Mouse (Mus musculus): ENCODE data around the gene Slc7a8.
A peak's percentile ranks its signal among the peaks of the same experiment; 100 is the strongest.

The Slc7a8 gene

DNA sequence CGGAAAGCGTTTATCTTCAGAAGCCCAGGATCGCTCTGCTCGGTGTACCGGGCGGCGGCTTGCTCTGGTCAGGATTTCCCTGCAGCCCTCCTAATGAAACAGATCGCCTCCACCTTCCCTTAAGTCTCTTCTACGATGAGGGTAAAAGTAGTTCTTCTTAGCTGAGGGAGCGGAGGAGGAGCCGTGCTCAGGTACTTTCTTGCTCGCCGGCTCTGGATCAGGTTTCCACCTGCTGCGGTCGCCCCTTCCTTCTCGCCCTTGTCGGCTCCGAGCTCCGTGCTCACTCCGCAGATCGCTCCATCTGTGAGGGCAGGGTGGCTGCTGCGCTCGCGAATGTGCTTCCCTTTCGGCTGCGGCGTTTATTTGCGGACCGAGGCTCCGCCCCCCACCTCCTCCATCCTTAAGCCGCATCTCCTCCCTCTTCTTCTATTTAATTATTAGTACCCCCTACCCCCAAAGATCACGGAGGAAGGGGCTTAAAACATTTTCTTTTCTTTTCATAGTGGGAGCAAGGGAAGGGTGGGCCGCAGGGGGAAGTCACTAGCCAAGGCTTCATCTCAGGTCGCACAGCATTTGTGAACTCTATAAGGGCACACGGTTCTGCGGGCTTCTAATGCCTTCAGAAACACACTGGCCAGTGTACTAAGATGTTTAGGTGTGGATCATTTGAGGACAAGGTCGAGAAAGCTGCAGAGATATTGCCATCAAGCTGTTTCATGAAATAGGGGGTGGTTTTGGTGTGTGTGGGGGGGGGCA, at the start of gene Slc7a8:
TSS of gene Slc7a8 (minus strand) at position 337 of the 756 bp plus-strand sequence.
- DNase-seq = peak; percentile 81

DNA sequence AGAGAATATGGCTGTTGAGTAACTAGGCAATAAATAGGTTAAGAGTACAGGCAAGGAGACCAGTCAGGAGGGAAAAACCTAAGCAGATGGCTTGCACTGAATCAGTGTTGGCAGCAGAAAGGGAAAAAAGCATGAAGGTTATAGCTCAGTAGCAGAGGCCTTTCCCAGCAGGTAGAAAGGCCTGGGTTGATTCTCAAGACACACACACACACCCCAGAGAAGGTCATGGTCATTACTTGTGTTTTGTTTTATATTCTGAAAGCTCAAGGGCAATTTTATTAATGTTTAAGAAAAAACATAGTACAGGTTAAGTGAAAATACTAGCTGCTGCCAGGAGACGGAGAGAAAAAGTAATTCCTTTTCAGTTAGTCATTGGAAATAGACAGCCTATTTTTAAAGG, 42.0 kb upstream of the Slc7a8 start:
- DNase-seq = no peak

DNA sequence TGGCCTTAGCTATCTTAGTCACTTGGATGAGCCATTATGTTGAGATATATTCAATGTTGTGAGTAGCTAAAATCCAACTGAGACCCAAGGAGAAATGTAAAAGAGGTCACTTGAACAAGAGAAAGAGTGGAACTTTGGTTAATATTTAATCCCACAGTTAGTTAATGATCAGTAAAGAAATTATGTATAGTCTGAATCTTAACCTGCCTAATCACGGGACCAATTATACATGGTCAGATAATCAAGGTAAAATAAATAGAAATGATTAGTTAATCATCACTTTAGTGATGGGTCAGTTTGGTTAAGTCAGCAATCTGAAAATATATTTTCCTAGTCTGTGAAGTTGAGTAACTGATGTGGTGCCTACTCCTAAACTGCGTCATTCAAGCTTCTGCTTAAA, 40.6 kb upstream of the Slc7a8 start:
- no peak for DNase-seq

DNA sequence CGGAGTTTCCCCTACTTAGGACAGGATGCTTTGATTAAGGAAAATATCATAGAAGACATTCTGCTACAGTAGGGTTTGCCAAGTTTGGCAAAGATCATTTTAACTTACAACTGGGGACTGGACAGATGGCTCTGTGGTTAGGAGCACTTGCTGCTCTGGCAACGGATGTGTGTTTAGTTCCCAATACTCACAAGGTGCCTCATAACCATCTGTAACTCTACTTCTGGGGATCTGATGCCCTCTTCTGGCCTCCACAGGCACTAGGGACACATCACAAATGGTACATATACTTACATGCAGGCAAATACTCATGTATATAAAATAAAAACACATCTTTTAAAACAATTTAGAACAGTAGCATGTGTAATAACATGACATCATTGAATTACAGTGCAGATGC, 36.0 kb upstream of the Slc7a8 start:
- DNase-seq = no peak

DNA sequence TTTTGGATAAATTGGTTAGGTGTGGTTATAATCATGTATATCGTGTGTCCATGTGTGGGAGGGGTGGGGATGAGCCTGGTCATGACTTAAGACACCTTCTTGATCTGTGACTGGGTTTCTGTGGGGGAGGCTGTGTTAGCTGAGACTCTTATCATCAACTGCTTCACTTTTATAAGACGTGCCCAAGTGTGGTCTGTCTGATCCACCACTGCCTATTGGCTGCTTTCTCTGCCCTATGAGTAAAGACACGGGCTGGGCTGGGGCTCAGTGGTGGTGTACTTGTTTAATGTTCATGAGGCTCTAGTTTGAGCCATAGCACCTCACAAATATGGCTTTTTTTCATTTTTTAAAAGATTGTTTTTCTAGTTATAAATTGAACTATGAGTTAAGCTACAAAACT, 34.0 kb upstream of the Slc7a8 start:
- DNase-seq = no peak

DNA sequence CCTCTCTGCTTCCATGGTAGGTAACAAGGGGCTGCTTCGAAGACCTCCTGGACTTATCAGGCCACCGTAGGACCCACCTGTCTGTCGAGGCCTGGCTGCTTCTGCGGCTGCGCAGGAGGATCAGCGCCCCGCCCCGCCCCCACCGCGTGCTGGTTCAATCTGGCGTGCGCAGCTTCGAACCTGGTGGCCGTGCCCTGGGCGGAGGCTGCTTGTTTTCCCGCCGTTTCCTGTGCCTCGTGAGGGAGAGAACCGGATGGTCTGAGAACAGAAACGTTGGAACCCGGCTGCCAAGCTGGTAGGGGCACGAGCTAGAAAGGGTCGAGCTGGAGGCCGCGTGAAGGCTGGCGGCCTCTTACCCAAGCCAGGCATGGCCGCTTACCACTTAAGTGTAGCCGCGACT, 32.2 kb upstream of the Slc7a8 start, which contains the start of gene Rnf212b:
TSS of gene Rnf212b (plus strand) at position 151 of the 400 bp plus-strand sequence.
- no peak for DNase-seq

DNA sequence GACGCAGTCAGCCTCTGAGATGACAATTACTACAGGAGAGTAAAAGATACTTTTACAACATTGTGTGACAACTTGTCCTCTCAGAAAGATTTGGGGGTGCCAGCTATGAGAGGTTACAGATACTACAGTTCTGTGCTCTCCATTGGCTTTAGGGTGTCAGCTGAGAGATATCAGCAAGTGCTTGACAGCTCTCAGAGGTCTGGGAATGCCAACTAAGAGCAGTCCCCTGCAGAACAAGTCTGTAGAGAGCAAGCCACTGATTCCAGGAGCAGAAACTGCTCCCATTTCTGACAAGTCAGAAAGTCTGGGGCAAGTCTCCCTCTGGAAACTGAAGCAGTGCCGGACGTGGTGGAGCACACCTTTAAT, 27.9 kb upstream of the Slc7a8 start:
- DNase-seq = no peak

DNA sequence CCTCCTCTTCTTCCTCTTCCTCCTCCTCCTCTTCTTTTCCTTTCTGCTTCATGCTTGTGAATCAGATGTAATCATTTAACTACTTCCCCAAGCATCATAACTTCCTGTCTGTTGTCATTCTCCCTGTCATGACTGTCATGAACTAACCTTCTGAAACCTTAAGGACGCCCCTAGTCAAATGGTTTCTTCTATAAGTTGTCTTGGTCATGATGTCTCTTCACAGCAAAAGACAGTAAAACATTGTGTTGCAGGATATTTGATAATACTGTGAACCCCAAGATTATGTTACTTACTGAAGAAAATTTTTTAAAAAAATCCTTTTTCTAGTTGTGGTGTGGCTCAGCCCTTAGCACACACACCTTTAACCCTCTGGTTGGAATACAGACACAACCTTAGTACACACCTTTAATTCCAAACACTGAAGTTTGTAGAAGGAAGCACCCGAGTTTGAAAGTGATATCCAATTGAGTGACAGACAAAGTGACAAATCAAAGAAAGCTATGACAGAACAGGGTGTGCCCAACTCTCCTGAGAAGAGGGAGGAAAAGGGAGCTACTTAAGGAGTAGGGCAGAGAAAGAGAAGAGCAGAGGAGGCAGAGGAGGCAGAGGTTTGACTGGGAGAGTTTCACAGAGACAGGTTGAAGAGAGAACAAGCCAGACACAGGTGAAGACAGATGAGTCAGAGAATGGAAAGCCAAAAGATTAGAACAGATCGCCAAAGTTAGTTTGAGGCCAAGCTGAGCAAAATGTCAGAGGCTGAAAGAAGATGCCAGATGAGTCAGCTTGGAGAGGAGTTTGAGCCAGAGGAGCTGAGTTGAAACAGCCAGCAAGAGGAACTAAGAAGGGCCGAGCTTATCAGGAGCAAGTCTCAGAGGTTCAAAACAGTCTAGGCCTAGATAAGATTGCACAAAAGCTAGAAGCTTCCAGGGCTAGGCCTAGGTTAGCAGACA, 27.2 kb upstream of the Slc7a8 start:
- no peak for DNase-seq

DNA sequence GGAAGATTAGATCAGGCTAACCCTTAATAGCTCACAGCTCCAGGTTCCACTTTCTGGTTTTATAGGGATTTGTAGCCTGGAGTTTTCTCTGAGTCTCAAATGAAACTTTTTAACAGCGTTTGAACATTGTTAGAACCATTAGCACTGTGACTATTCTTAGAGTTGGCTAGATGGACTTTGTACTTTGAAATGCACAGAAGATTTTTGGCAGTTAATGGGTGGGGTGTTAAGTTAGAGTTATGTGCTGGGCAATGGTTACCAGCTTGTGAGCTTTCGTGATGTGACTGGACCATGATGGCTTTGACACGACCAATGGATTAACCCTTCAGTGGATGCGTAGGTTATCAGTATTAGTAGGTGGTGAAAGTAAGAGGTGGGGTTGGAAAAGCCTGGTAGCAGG, 24.4 kb upstream of the Slc7a8 start:
- no peak for DNase-seq

DNA sequence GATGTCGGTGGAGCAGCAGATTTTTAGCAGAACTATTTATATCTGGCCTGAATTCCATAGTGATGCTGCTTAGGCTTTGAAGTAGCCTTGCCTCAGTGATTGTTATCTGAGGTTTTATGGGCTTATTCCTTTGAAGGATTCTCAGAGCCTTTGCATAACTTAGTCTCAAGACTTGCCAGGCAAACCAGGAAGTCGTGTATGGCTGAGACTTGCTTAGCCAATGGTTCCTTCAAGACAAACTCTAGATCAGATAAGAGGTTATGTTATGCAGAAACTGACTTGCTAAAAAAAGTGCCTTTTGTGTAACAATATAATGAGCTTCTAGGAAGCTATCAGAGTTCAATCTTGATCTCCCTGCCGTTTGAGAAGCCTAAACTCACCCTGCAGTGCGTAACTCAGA, 20.7 kb upstream of the Slc7a8 start:
- no peak for DNase-seq

DNA sequence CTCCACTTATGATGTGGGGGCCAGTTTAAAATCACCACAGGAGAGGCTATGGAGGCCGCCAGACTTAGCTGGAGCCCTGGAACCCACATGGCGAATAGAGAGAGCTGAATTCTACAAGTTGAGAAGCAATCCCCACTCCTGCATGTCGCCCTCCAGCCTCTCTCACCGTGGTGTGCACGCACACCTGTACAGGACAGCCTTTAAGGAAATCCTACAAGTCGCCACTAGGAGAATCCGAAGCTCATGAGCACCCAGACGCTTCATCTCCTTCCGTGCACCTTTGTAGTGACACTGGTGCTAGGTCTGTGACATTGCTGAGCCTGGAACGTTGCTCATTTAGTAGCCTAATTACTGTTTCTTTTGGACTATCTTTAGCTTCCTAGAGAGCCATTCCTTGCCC, 17.9 kb upstream of the Slc7a8 start:
- no peak for DNase-seq

DNA sequence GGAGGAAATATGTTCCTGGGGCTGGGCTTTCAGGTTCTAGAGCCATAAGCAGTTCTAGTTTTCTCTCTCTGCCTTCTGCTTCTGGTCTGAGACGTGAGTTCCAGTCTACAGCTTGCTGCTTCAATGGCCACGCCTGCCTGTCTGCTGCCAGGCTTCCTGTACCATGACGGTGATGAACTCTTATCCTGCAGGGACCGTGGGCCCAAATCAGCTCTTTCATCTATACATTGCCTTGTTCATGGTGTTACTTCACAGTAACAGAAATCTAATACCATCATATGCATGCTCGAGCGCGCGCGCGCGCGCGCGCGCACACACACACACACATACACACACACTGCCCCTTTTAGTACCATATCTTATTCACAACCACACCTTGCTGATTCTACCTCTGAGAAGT, 15.0 kb upstream of the Slc7a8 start:
- no peak for DNase-seq

DNA sequence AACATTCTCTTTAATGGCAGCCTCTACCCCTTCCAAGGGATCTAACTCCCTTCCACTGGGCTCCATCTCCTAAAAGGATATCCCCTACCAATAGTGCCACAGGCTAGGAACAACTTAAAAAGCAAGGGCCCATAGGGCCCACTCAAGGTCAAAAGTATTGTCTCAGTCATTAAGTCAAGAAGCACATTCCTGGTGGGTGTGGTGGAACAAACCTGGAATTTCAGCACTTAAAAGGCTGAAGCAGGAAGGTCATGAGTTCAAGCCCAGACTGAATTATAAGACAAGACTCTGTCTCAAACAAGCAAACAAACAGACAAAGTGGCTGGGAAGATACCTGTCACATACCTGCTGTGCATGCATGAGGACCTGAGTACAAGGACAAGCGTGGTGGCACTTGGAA, 14.2 kb upstream of the Slc7a8 start:
- DNase-seq = no peak

DNA sequence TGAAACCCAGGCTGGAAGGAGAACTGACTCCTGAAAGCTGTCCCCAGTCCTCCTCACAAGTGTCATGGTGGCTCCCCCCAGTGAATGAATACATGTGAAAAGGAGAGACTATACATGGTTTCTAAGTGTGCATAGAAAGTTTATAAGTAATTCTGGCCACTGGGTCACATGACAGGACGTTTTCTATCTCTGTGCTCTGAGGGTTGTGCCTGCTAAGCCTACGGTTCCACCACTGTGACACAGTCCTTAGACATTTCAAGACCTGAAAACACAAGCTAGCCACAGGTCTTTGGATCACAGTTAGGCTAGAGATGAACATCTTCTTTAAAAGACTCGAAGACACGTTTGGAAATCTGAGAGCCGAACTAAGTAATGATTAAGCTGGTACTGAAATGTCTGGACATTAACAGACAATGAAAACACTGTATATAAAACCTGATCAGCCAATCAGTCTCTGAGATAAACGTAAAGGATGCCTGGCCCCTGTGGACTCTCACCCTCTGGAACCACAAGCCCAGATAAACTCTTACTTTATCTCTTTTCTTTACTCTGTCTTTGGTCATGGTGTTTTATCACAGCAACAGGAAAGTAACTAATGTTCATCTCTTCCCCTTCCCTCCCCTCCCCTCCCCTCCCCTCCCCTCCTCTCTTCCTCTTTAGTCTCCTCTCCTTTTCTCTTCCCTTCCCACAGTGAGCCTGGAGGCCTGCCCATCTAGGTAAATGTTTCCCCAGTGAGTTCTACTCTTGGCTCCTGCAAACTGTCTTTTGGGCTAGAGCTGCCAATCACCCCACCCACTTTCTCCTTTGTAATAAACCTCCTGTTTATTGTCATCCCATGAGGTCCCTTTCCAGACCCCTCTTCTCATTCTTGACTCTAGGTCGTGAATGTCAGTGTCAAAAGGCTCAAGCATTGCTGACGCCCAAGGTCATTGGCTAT, 12.4 kb upstream of the Slc7a8 start:
- no peak for DNase-seq

DNA sequence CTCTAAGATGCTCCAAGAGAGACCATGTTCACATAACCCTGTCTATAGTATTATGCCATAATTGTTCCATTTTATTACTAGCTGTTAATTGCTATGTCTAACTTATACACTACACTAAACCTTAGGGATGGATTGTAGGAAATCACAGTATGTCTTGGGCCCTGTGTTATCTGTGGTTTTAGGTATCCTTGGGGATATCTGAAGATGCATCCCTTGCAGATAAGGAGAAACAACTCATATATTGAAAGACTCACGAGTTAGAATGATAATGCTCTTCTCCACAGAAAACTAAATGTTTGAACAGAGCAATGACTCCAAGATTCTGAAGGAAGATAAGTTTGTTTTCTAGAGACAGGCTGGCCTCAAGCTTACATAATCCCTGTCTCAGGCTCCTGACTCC, 11.6 kb upstream of the Slc7a8 start:
- no peak for DNase-seq

DNA sequence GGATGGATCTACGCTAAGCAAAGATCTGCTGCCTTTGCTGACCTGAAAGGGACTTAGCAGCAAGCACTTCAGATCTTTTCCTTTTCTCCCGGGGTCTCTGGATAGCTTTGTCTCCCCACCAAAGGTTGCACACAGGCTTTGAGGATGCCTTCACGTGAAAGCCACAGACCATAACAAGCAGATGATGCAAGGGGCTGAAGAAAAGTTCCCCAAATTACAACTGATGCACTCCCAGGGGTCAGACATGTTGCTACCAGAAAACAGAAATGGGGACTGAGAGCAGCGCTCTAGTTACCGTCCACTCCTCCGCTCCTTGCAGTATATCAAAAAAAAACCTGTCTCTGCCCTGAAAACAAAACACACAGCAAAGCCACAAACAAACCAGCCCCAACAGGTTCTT, 10.4 kb upstream of the Slc7a8 start:
- DNase-seq = no peak

DNA sequence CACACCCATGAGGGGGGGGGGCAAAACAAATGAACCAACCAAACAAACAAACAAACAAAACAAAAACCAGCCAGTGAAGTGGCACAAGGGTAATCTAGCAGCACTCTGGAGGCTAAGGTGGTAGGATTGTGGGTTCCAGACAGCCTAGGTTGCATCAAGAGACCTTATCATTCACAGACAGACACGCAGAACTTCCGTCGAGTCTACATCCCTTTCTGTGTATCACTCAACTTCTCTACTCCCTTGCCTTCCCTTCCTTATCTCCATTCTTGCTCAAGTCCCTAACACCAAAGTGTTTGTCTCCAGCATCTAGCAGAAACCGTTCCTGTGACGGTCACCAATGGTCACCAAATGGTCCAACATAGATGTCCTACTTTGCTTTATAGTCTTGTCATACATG, 6.5 kb upstream of the Slc7a8 start:
- no peak for DNase-seq

DNA sequence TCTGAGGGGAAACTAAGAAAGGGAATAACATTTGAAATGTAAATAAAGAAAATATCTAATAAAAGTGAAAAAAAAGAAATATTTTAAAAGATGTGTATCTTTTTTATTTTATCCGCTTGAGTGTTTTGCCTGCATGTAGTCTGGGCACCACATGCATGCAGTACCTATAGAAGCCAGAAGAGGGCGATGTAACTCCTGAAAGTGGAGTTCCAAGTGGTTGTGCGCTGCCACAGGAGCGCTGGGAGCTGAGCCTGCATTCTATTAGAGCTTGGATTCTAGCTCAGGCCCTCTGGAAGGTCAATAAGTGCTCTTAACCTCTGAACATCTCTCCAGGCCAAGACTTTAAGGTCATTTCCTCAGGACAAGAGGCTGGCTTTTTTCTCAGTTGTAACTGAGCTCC, 5.5 kb upstream of the Slc7a8 start:
- no peak for DNase-seq

DNA sequence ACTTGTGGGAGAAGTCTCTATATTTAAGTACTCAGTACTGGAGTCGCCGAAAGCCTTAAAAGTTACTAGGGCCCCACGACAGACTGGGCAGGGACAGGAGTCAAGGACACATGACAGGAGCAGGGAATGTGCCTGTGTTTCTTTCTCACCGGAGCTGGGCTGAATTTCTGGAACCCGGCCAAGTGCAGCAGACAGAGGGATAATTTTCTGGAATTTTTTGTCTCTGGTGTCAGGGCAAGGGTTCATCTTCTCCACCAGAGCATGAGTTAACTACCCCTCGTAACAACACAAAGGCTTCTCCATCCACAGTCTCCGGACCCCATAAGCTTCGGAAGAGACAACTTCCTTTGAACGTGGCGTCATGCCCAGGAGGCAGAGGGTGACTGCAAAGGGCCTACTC, 4.7 kb upstream of the Slc7a8 start:
- DNase-seq = no peak

DNA sequence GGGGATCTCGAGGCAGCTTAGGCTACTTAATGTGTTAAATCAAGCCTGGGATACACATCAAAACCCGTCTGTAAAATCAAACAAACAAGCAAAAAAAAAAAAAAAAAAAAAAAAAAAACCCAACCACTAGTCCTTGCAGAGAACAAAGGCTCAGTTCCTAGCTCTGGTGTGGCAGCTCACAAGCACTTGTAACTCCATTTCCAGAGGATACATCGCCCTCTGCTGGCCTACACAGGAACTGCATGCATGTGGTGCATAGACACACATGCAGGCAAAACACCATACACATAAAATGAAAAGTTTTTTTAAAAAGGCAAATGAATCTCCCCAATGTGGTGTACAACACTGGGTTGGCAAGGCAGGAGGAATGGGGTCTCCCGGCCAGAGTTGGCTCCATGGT, 4.2 kb upstream of the Slc7a8 start:
- no peak for DNase-seq

DNA sequence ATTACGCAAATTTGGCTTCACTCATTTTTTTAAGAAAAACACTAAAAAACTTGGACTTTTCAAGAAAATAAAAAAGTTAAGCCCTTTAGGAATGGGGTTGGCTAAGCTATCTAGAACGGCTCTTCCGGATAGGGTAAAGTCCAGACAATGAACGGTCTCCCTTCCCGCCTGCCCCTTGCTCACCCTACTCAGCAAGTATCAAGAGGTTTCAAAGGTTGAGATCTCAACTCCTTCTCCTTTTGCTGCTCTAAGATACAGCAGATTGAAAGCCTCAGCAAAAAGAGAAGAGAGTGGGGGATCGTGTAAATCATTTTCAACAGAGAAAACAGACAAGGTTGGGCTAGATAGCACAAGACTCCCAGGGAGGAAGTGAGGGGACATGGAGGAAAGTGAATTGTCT, 1.2 kb upstream of the Slc7a8 start:
- no peak for DNase-seq

DNA sequence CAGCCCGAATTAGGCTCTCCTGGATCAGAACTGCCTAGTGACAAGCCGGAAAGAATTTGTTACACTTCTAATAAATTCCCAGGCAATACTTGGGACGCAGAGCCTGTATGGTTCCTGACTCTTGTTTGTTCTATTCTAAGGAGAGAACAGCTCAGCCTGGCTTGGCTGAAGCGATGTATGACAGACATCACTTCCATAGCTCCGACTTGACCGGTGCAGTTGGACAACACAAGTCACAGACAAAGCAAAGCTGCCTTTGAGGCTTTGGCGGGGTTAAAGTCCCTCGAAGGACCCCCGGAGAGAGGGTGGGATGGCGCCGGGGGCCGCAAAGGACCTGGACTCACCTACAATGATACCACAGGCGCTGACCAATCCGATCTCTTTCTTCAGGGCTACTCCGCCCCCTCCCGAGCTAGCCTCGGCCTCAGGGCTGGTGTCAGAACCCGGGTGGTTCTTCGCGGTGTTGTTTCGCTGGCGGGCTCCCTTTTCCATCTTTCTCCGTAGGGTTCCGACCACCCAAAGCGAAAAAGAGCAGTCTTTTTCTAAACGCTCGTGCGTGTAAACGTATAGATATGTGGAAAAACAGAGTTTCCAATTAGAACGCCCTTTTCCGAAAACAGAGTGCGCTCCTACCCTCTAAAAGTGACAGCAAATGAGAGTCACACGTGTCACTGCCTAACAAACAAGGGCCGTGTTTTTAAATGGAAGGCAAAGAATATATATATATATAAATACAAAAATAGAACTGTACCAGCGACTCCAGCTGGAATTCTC, 723 bp downstream of the Slc7a8 start:
- peak; percentile 77 for DNase-seq

All from right cerebral cortex, postnatal 25 days (tissue).